Mouse (Mus musculus) retina, embryonic 14.5 days (tissue): ENCODE results near the gene Zbtb22.
"Not testable (repeated sequence)": the region's sequence is repeated elsewhere in the genome, so short reads cannot be mapped to it uniquely, and the experiment has no call there.

ENCODE experiments used
- DNase-seq: peaks from one replicate; pipeline ENCODE4 v3.0.0-alpha.2; 2015; ENCODE audit warnings: low spot score

The Zbtb22 gene

GRCm38 (mm10) chr17:33915671-33916250, at the start of gene Zbtb22, which contains the start of gene Tapbp:
Gene Zbtb22 (plus strand): TSS chr17:33915904.
Gene Tapbp (plus strand): TSS chr17:33915899.
- DNase-seq: peak; percentile 98

GRCm38 (mm10) chr17:33873537-33873936, 42.2 kb upstream of the Zbtb22 start, which contains the start of gene Gm7029:
Gene Gm7029 (plus strand): TSS chr17:33873837.
- not testable (repeated sequence) for DNase-seq

- peak; percentile 14 for DNase-seq
These were observed 41.3 kb upstream of the Zbtb22 start for GRCm38 (mm10) chr17:33874411-33874810.

- peak; percentile 26 for DNase-seq
These were observed 39.9 kb upstream of the Zbtb22 start for GRCm38 (mm10) chr17:33875797-33876196.

- DNase-seq: not testable (repeated sequence)
These were observed 31.4 kb upstream of the Zbtb22 start for GRCm38 (mm10) chr17:33884320-33884719.

GRCm38 (mm10) chr17:33887802-33888201, 27.9 kb upstream of the Zbtb22 start:
- DNase-seq: not testable (repeated sequence)

GRCm38 (mm10) chr17:33888230-33888629, 27.5 kb upstream of the Zbtb22 start:
- DNase-seq: not testable (repeated sequence)

- DNase-seq: not testable (repeated sequence)
These were observed 25.7 kb upstream of the Zbtb22 start for GRCm38 (mm10) chr17:33889941-33890532.

GRCm38 (mm10) chr17:33890533-33891059, 25.1 kb upstream of the Zbtb22 start, which contains the start of gene Kifc1:
Gene Kifc1 (minus strand): TSS chr17:33890661.
- DNase-seq: peak; percentile 99

GRCm38 (mm10) chr17:33891357-33891756, 24.3 kb upstream of the Zbtb22 start:
- DNase-seq: no peak

GRCm38 (mm10) chr17:33891892-33892291, 23.8 kb upstream of the Zbtb22 start:
- DNase-seq: not testable (repeated sequence)

- DNase-seq: no peak
These were observed 23.3 kb upstream of the Zbtb22 start for GRCm38 (mm10) chr17:33892429-33892828.

GRCm38 (mm10) chr17:33893011-33893410, 22.7 kb upstream of the Zbtb22 start:
- DNase-seq: not testable (repeated sequence)

GRCm38 (mm10) chr17:33897114-33897794, 18.4 kb upstream of the Zbtb22 start:
- DNase-seq: peak; percentile 79

- DNase-seq: not testable (repeated sequence)
These were observed 17.5 kb upstream of the Zbtb22 start for GRCm38 (mm10) chr17:33898193-33898592.

GRCm38 (mm10) chr17:33899642-33900041, 16.1 kb upstream of the Zbtb22 start:
- no peak for DNase-seq

GRCm38 (mm10) chr17:33900281-33900988, 15.3 kb upstream of the Zbtb22 start:
- no peak for DNase-seq

- DNase-seq: no peak
These were observed 14.8 kb upstream of the Zbtb22 start for GRCm38 (mm10) chr17:33900989-33901314.

GRCm38 (mm10) chr17:33901653-33902052, 14.1 kb upstream of the Zbtb22 start:
- no peak for DNase-seq

- DNase-seq: no peak
These were observed 13.6 kb upstream of the Zbtb22 start for GRCm38 (mm10) chr17:33902079-33902478.

- DNase-seq: no peak
These were observed 13.2 kb upstream of the Zbtb22 start for GRCm38 (mm10) chr17:33902491-33902890.
